Mouse (Mus musculus) myocyte (in vitro differentiated cells): ENCODE measurements around the gene Pamr1. TPM values are rescaled to one million over a fixed set of nuclear protein-coding genes. Genes with fewer than 3 reads are reported as not detected.

Experiments used
- H3K27me3 ChIP-seq: one replicate; pipeline ENCODE4 v1.6.1; 2011; ENCODE audit not compliant: control insufficient read depth, insufficient read depth, insufficient read length
- H3K36me3 ChIP-seq: one replicate; pipeline ENCODE4 v1.6.1; 2011; ENCODE audit not compliant: control insufficient read depth, insufficient read depth
- H3K4me2 ChIP-seq: one replicate; pipeline ENCODE4 v1.6.1; 2011; ENCODE audit warnings: low read depth, control low read depth
- H3K4me3 ChIP-seq: one replicate; pipeline ENCODE4 v1.5.1; 2011; ENCODE audit warnings: mild to moderate bottlenecking, control low read depth, moderate library complexity
- H3K79me2 ChIP-seq: one replicate; pipeline ENCODE4 v1.6.1; 2011; ENCODE audit not compliant: control insufficient read depth, insufficient read depth
- H3ac ChIP-seq: one replicate; pipeline ENCODE4 v1.6.1; 2011; ENCODE audit not compliant: control insufficient read depth, insufficient read length
- CEBPB ChIP-seq: IDR thresholded peaks from 2 replicates; pipeline ENCODE4 v1.6.1; 2011; ENCODE audit warnings: mild to moderate bottlenecking, moderate library complexity; ENCODE audit not compliant: poor library complexity, insufficient read depth, severe bottlenecking
- E2F4 ChIP-seq: IDR thresholded peaks from one replicate; pipeline ENCODE4 v1.6.1; 2011; ENCODE audit warnings: mild to moderate bottlenecking, control low read depth, moderate library complexity; ENCODE audit not compliant: insufficient read depth
- MAX ChIP-seq: IDR thresholded peaks from one replicate; pipeline ENCODE4 v1.6.1; 2011; ENCODE audit warnings: low read depth, mild to moderate bottlenecking, control low read depth
- MYOD1 ChIP-seq, 3 experiments: IDR thresholded peaks; one replicate each; pipeline ENCODE4 v1.6.1; 2011; ENCODE audit warnings: control low read depth in 2 of 3, low read depth in 2 of 3, mild to moderate bottlenecking in 2 of 3, moderate library complexity in 1 of 3; ENCODE audit not compliant: insufficient read length in 2 of 3, control insufficient read depth in 1 of 3
- MYOG ChIP-seq, 3 experiments: IDR thresholded peaks; one replicate each; pipeline ENCODE4 v1.6.1; 2011; ENCODE audit warnings: control low read depth in 2 of 3, low read depth in 2 of 3, mild to moderate bottlenecking in 2 of 3; ENCODE audit not compliant: insufficient read length in 2 of 3, control insufficient read depth in 1 of 3, insufficient read depth in 1 of 3
- POLR2A ChIP-seq: IDR thresholded peaks from one replicate; pipeline ENCODE4 v1.6.1; 2011; ENCODE audit warnings: low read depth, mild to moderate bottlenecking, control low read depth, moderate library complexity; ENCODE audit not compliant: insufficient read length
- POLR2AphosphoS2 ChIP-seq: IDR thresholded peaks from one replicate; pipeline ENCODE4 v1.6.1; 2011; ENCODE audit warnings: low read depth, control low read depth; ENCODE audit not compliant: insufficient read length
- REST ChIP-seq: IDR thresholded peaks from one replicate; pipeline ENCODE4 v1.6.1; 2011; ENCODE audit warnings: mild to moderate bottlenecking, control low read depth, moderate library complexity; ENCODE audit not compliant: insufficient read depth, insufficient read length
- SRF ChIP-seq: IDR thresholded peaks from one replicate; pipeline ENCODE4 v1.6.1; 2011; ENCODE audit warnings: low read depth; ENCODE audit not compliant: control insufficient read depth, insufficient read length
- TCF12 ChIP-seq: IDR thresholded peaks from one replicate; pipeline ENCODE4 v1.6.1; 2011; ENCODE audit warnings: mild to moderate bottlenecking, control low read depth; ENCODE audit not compliant: poor library complexity, insufficient read depth, severe bottlenecking
- TCF3 ChIP-seq: IDR thresholded peaks from one replicate; pipeline ENCODE4 v1.6.1; 2011; ENCODE audit warnings: low read depth, control low read depth; ENCODE audit not compliant: insufficient read length
- USF1 ChIP-seq: IDR thresholded peaks from one replicate; pipeline ENCODE4 v1.6.1; 2011; ENCODE audit warnings: low read depth, mild to moderate bottlenecking, control low read depth, moderate library complexity
- polyA plus RNA-seq: library from polyadenylated mRNA; unstranded; fragments of >200 nt; fragmentation: generic; extraction: Trizol; gene quantifications from one replicate; pipeline ENCODE4 v1.2.1, GENCODE M21; 2012; ENCODE audit warnings: missing spikeins

The Pamr1 gene
- polyA plus RNA-seq, 1 experiment = not detected

DNA sequence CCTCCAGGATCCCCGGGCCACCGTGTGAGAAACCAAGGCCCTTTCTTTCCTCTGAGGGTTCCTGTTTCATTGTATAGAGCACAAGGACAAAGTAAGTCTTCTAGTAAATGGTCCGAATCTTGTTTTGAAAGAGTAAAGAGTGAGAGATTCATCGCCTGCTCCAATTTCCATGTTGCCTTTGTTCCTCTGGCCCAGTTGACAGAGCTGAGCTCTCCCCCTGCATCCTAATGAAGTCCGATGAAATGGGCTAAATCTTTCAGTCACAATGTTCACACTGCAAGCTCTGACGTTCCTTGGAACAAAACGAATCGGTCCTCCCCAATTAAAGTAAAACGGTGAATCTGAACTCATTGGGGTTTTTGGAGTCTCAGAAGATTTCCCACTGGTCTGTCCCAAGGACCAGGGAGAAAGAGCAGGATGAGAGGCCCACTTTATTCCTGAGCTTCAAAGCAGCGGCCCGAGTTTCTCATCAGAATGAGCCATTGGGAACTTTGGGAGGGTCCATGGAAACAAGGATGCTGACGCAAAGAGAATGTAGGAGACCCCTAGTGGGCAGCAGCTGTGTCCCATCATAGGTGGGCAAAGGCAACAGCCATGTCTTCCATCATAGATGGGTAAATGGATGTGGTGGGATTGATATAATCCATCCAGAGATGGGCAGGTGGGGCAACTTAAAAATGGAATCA is 71.1 kb downstream of the Pamr1 start:
- no peak for TF ChIP-seq REST
- TF ChIP-seq USF1 = no peak
- no peak for TF ChIP-seq TCF12
- H3K27me3 ChIP-seq = peaks cover 12% of the 10 kb centered on the region
- H3K36me3 ChIP-seq = no peaks in the 10 kb centered on the region
- no peak overlapping the region for H3K4me3 ChIP-seq
- no peak overlapping the region for H3K4me2 ChIP-seq
- no peaks in the 10 kb centered on the region for H3K79me2 ChIP-seq
- no peak overlapping the region for H3ac ChIP-seq

DNA sequence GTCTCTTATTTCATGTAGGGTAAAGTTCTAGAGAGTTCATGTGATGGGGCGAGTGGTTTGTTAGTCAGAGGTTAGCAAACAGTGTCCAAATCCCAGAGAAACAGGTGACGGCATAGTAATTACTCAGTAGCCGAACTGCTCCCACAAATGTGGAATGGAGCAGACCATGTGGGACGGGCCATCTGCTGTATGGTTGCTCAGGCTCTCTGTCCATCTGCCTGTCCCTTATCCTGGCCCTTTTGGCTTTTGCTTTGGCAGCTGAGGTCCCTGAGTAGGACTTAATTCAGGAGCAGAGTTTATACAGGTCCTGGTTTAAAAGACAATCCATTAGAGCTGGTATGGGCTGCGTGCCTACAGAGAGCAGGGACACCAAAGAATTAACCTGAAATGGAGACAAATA is 72.4 kb downstream of the Pamr1 start:
- Histone ChIP-seq H3K79me2 (no peaks in the 10 kb centered on the region), H3K36me3 (no peaks in the 10 kb centered on the region), H3K4me3 (no peak overlapping the region), H3K27me3 (peaks cover 12% of the 10 kb centered on the region), H3K4me2 (no peak overlapping the region), H3ac (no peak overlapping the region)
- TF ChIP-seq MYOD1 (IDR thresholded peaks at IDR 0.05; ENCODE audit: control insufficient read depth in 1 of 3, insufficient read length in 2 of 3, low read depth in 2 of 3) (no peak), TCF12 (no peak), E2F4 (no peak), USF1 (no peak), MAX (no peak), CEBPB (no peak), TCF3 (no peak), REST (no peak), SRF (no peak), POLR2A (no peak), POLR2AphosphoS2 (no peak), MYOG (IDR thresholded peaks at IDR 0.05; ENCODE audit: control insufficient read depth in 1 of 3, insufficient read depth in 1 of 3, insufficient read length in 2 of 3, low read depth in 2 of 3) (no peak)

GRCm38 (mm10) chr2:102622943-102623342 is 73.1 kb downstream of the Pamr1 start:
- H3K4me3 ChIP-seq = no peak overlapping the region
- H3K27me3 ChIP-seq = peaks cover 12% of the 10 kb centered on the region
- no peaks in the 10 kb centered on the region for H3K36me3 ChIP-seq
- no peak overlapping the region for H3ac ChIP-seq
- TF ChIP-seq E2F4 (no peak), POLR2A (no peak), POLR2AphosphoS2 (no peak), MYOD1 (IDR thresholded peaks at IDR 0.05; ENCODE audit: control insufficient read depth in 1 of 3, insufficient read length in 2 of 3, low read depth in 2 of 3) (no peak), REST (no peak), SRF (no peak), MAX (no peak), MYOG (IDR thresholded peaks at IDR 0.05; ENCODE audit: control insufficient read depth in 1 of 3, insufficient read depth in 1 of 3, insufficient read length in 2 of 3, low read depth in 2 of 3) (no peak), TCF3 (no peak), CEBPB (no peak), TCF12 (no peak), USF1 (no peak)
- H3K4me2 ChIP-seq = no peak overlapping the region
- no peaks in the 10 kb centered on the region for H3K79me2 ChIP-seq

DNA sequence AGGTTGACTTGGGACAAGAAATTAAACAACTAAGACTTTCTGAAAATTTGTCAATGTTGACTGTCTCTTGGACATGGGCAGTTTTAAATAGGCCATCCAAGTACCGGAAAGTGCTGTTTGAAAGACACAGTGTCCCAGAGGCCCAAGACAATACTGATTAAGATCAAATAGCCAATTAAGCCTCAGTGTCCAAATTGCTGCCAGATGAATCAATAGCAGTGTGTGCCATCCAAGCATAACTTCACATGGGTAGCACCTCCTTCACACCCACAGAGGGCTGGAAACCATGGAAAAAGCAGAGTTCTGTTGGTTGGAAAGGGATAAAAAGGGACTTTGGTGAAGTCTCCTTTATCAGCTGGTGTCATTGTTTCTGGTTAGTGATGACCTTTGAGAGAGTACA is 74.7 kb downstream of the Pamr1 start:
- no peak overlapping the region for H3K4me3 ChIP-seq

DNA sequence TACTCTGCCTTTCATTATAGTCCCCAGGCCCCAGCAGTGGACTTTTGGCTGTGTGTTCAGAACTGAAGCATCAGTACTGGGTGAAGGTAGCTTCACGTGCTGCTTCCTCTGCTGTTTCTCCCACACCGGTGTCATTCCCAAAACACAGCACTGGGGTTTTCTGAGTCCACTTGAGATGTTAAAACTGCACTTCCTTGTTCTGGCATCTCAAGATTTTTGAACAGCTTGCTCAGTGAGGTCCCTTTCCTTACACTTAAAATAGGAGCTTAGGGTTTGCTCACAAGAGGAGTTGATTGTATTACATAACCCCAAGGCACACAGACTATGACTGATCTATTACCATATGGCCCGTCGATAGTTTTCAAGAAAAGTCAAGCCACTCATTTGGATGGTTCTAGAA is 82.5 kb downstream of the Pamr1 start:
- no peaks in the 10 kb centered on the region for H3K36me3 ChIP-seq
- no peak overlapping the region for H3ac ChIP-seq
- TF ChIP-seq MYOG (IDR thresholded peaks at IDR 0.05; ENCODE audit: control insufficient read depth in 1 of 3, insufficient read depth in 1 of 3, insufficient read length in 2 of 3, low read depth in 2 of 3) (no peak), POLR2AphosphoS2 (no peak), CEBPB (no peak), TCF12 (no peak), E2F4 (no peak), POLR2A (no peak), MYOD1 (IDR thresholded peaks at IDR 0.05; ENCODE audit: control insufficient read depth in 1 of 3, insufficient read length in 2 of 3, low read depth in 2 of 3) (no peak), REST (no peak)
- peaks cover 30% of the 10 kb centered on the region for H3K27me3 ChIP-seq
- H3K4me2 ChIP-seq = no peak overlapping the region
- no peaks in the 10 kb centered on the region for H3K79me2 ChIP-seq
- no peak overlapping the region for H3K4me3 ChIP-seq

More for the DNA sequence above, 74.7 kb downstream of the Pamr1 start:
- Histone ChIP-seq H3K4me2 (no peak overlapping the region), H3K79me2 (no peaks in the 10 kb centered on the region), H3ac (no peak overlapping the region), H3K27me3 (peaks cover 19% of the 10 kb centered on the region), H3K36me3 (no peaks in the 10 kb centered on the region)
- TF ChIP-seq POLR2A (no peak), MYOG (IDR thresholded peaks at IDR 0.05; ENCODE audit: control insufficient read depth in 1 of 3, insufficient read depth in 1 of 3, insufficient read length in 2 of 3, low read depth in 2 of 3) (no peak), REST (no peak), E2F4 (no peak), MAX (no peak)
